Mouse (Mus musculus): ENCODE results near the gene Spem2. TPM values are rescaled to one million over a fixed set of nuclear protein-coding genes. Genes with fewer than 3 reads are reported as not detected.
"Not testable (repeated sequence)": the region's sequence is repeated elsewhere in the genome, so short reads cannot be mapped to it uniquely, and the experiment has no call there.

The Spem2 gene
- total RNA-seq (2021) (not detected), polyA plus RNA-seq (2012; rRNA removed) (0.15 and 0.20 TPM in 2 replicates)
- long read RNA-seq: 0 reads

DNA sequence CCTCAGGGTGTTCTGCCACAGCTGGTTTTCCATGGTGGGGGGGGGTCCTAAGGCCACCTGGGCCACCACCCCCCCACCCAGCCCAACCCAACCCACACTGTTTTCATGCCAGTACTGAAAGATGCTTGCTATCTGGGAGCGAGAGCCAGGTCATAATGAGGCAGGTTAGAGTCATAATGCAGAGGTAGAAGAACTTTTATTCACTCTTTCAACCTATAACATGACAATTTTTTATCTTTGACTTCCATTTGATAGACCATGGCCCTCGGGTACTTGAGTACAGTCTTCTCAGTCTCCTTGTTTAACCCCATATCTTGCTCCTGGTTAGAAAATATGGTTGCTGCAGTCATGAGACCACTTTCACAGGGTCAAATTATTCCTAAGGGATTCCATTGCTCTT, at the start of gene Spem2:
TSS of gene Spem2 (minus strand) at position 101 of the 400 bp plus-strand sequence.
- no peak for DNase-seq
- Histone ChIP-seq H3K36me3 (ENCODE audit: control insufficient read depth, insufficient read depth, low read length) (no peaks in the 10 kb centered on the region), H3K27ac (no peak within 1 kb of the TSS), H3K27me3 (ENCODE audit: control insufficient read depth, insufficient read depth, low read length) (no peaks in the 10 kb centered on the region), H3K79me2 (replicated peaks; ENCODE audit: control insufficient read depth, insufficient read depth, low read length) (no peaks in the 10 kb centered on the region), H3K4me1 (ENCODE audit: control insufficient read depth, insufficient read depth, low read length) (no peaks in the 10 kb centered on the region), H3K4me3 (no peak within 1 kb of the TSS), H3K9ac (ENCODE audit: low read depth, low read length) (no peak within 1 kb of the TSS)
- intact Hi-C loops (cut with DNase I): no loop called here
- TF ChIP-seq EP300 (IDR thresholded peaks at IDR 0.05; ENCODE audit: insufficient read depth, low read depth, low read length) (no peak), POLR2A (IDR thresholded peaks at IDR 0.05; ENCODE audit: insufficient read depth, low read depth, low read length) (no peak), CTCF (IDR thresholded peaks at IDR 0.05) (no peak)
- 72% methylated on average over 2 of the region's 2 CpGs for WGBS

DNA sequence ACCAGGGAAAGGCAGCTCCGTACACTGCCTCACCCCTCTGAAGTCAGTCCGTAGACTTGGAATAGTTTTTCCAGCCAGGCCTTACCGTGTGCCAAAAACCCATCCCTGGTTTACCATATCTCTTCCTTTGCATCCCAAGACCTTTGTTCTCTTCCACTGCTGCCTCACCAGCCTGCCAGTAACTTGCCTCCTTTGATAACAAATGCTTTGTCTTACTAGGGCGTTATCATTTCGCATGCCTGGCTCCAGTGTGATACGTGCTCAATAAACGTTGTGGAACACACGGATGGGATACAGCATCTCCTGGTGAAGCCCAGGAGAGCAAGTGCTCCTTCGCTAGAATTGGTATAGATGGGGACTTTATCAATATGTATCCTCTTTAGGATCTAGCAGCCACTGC, 49.1 kb upstream of the Spem2 start:
- no peak for DNase-seq
- no peak overlapping the region for H3K9ac ChIP-seq (ENCODE audit: low read depth, low read length)
- H3K4me3 ChIP-seq: no peak overlapping the region
- H3K79me2 ChIP-seq (replicated peaks; ENCODE audit: control insufficient read depth, insufficient read depth, low read length): no peaks in the 10 kb centered on the region
- intact Hi-C loops (cut with DNase I): no loop called here
- 36% methylated on average over 9 of the region's 9 CpGs for WGBS
- no peaks in the 10 kb centered on the region for H3K36me3 ChIP-seq (ENCODE audit: control insufficient read depth, insufficient read depth, low read length)
- no peaks in the 10 kb centered on the region for H3K27me3 ChIP-seq (ENCODE audit: control insufficient read depth, insufficient read depth, low read length)
- peaks cover 7% of the 10 kb centered on the region for H3K4me1 ChIP-seq (ENCODE audit: control insufficient read depth, insufficient read depth, low read length)
- no peak overlapping the region for H3K27ac ChIP-seq
- TF ChIP-seq CTCF (IDR thresholded peaks at IDR 0.05): no peak
- TF ChIP-seq POLR2A (IDR thresholded peaks at IDR 0.05; ENCODE audit: insufficient read depth, low read depth, low read length): no peak

DNA sequence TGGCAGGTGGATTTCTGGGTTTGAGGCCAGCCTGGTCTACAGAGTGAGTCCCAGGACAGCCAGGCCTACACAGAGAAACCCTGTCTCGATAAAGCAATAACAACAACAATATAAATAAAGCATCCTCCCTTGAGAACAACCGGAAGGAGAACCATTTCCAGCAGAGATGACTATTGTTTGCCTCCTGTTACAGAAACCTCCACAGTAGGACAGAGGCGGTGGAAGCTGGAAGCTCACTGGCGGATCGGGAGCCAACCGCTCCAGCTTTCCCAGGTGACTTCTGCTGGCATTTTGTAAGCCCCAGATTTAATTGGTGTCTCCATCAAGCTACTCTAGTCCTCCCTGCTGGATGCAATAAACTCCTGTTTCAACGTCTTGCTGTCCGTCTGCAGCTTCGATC, 47.3 kb upstream of the Spem2 start:
- no peaks in the 10 kb centered on the region for H3K79me2 ChIP-seq (replicated peaks; ENCODE audit: control insufficient read depth, insufficient read depth, low read length)
- 61% methylated on average over 9 of the region's 9 CpGs for WGBS
- no peaks in the 10 kb centered on the region for H3K27me3 ChIP-seq (ENCODE audit: control insufficient read depth, insufficient read depth, low read length)
- H3K27ac ChIP-seq: peak overlapping the region; percentile 18
- no peaks in the 10 kb centered on the region for H3K36me3 ChIP-seq (ENCODE audit: control insufficient read depth, insufficient read depth, low read length)
- peaks cover 7% of the 10 kb centered on the region for H3K4me1 ChIP-seq (ENCODE audit: control insufficient read depth, insufficient read depth, low read length)
- no peak overlapping the region for H3K9ac ChIP-seq (ENCODE audit: low read depth, low read length)
- no peak overlapping the region for H3K4me3 ChIP-seq
- TF ChIP-seq EP300 (IDR thresholded peaks at IDR 0.05; ENCODE audit: insufficient read depth, low read depth, low read length) (no peak), POLR2A (IDR thresholded peaks at IDR 0.05; ENCODE audit: insufficient read depth, low read depth, low read length) (peak; percentile 51; the same call in 1 of the 2 replicates)
- intact Hi-C loops (cut with DNase I): no loop called here
- no peak for DNase-seq

DNA sequence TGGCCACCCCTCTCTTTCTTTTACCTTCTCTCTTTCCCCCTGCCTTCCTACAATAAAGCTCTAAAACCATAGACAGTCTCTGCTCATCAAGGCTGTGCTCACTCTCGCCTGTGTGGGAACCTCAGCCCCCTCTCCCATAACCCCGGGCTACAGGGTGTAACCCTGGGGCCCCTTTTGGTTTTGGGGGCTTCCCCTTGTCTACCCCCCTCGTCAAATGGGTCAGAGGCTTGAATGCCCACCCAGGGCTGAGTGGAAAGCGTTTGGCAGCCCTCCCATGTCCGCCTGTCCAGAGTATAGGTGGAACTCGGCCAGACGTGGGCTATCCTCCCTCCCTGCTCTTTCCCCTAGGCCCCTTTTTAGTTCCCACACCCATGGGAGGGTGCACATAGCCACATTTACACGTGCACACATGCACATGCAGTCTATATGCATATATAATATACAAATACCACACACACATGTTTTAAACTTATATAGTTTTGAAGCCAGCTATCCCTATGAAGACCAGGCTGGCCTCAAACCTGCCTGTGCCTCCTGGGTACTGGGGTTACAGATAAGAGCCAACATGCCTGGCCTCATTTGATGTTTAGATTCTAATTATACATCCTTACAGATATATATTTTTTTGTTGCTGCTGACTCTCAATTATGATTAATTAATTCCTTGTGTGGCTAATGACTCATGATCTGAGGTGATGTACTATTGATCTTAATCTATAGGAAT, 46.0 kb upstream of the Spem2 start:
- intact Hi-C loops (cut with DNase I): no loop called here
- Histone ChIP-seq H3K27ac (no peak overlapping the region), H3K4me1 (ENCODE audit: control insufficient read depth, insufficient read depth, low read length) (peaks cover 7% of the 10 kb centered on the region), H3K4me3 (no peak overlapping the region), H3K27me3 (ENCODE audit: control insufficient read depth, insufficient read depth, low read length) (no peaks in the 10 kb centered on the region), H3K79me2 (replicated peaks; ENCODE audit: control insufficient read depth, insufficient read depth, low read length) (no peaks in the 10 kb centered on the region), H3K9ac (ENCODE audit: low read depth, low read length) (no peak overlapping the region), H3K36me3 (ENCODE audit: control insufficient read depth, insufficient read depth, low read length) (no peaks in the 10 kb centered on the region)
- TF ChIP-seq POLR2A (IDR thresholded peaks at IDR 0.05; ENCODE audit: insufficient read depth, low read depth, low read length) (no peak), EP300 (IDR thresholded peaks at IDR 0.05; ENCODE audit: insufficient read depth, low read depth, low read length) (no peak), CTCF (IDR thresholded peaks at IDR 0.05) (no peak)
- 42% methylated on average over 8 of the region's 8 CpGs for WGBS
- DNase-seq: no peak

DNA sequence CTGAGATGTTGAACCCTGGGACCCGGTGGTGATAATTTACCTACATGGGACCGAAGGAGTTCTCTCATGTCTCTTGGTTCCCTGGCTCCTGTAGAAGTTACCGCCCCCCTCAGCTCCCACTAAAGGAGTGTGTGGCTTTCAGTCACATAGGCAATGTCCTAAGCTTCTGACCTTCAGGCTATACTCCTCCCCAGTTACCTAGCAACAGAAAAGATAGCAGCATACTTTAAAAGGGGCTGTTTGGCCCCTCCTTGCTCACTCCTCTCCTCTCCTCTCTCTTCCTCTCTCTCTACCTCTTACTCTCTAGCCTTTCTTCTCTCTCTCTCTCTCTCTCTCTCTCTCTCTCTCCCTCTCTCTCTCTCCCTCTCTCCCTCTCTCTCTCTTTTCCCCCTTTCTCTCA, 45.5 kb upstream of the Spem2 start:
- intact Hi-C loops (cut with DNase I); DNase-seq; H3K79me2 ChIP-seq (replicated peaks; ENCODE audit: control insufficient read depth, insufficient read depth, low read length); H3K27me3 ChIP-seq (ENCODE audit: control insufficient read depth, insufficient read depth, low read length); H3K4me1 ChIP-seq (ENCODE audit: control insufficient read depth, insufficient read depth, low read length); H3K9ac ChIP-seq (ENCODE audit: low read depth, low read length); H3K27ac ChIP-seq; H3K4me3 ChIP-seq; H3K36me3 ChIP-seq (ENCODE audit: control insufficient read depth, insufficient read depth, low read length): not testable (repeated sequence)
- WGBS: 63% methylated on average over 3 of the region's 3 CpGs

DNA sequence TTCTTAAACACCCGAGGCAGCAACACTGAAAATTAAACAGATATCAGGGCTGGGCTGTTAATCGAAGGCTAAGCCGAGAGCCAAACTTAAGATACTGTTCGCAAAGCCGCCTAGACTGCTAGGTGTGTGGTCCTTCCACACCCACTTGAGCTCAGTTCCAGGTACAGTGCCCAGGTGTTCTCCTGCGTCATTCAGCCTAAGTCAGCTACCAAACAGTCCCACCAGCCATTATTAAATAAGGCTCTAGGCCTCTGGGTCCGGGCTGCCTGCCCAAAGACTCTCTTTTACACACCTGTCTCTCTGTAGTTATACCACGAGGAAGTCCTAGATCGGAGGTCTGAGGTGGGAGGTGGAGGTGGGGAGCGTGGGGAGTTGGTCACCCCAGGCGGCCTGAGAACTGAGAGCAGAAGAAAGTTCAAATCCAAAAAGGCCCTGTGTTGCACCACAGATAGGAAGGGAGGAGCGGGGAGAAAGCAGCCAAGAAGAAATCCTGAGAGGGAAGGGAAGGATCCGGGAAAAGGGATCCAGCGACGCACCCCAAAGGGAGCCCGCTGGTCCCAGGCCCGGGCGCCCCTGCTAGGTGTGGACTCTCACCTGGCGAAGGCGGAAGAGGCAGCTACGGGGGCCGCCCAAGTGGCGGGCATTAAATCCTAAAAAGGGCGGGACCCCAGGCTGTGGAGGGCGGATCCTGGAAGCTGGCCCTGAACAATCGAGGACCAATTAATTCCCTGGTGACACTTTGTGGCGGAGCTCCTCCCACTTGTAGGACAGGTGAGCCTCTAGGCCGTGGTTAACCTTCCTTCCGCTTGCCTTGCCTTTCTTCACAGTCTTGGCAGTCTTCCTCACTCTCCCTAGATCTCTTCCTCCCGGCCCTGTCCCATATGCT, 40.1 kb upstream of the Spem2 start, which contains the start of gene Tnk1:
TSS of gene Tnk1 (minus strand) at position 618 of the 886 bp plus-strand sequence.
- Histone ChIP-seq H3K4me1 (ENCODE audit: control insufficient read depth, insufficient read depth, low read length) (no peaks in the 10 kb centered on the region), H3K36me3 (ENCODE audit: control insufficient read depth, insufficient read depth, low read length) (no peaks in the 10 kb centered on the region), H3K4me3 (no peak within 1 kb of the TSS), H3K27ac (no peak within 1 kb of the TSS), H3K79me2 (replicated peaks; ENCODE audit: control insufficient read depth, insufficient read depth, low read length) (no peaks in the 10 kb centered on the region), H3K9ac (ENCODE audit: low read depth, low read length) (no peak within 1 kb of the TSS), H3K27me3 (ENCODE audit: control insufficient read depth, insufficient read depth, low read length) (no peaks in the 10 kb centered on the region)
- TF ChIP-seq EP300 (IDR thresholded peaks at IDR 0.05; ENCODE audit: insufficient read depth, low read depth, low read length): no peak
- no peak for TF ChIP-seq CTCF (IDR thresholded peaks at IDR 0.05)
- TF ChIP-seq POLR2A (IDR thresholded peaks at IDR 0.05; ENCODE audit: insufficient read depth, low read depth, low read length): no peak
- 39% methylated on average over 30 of the region's 30 CpGs for WGBS
- DNase-seq: no peak
- intact Hi-C loops (cut with DNase I): no loop called here
